Mouse (Mus musculus): ENCODE results near the gene Atp6v0e. TPM values are rescaled to one million over a fixed set of nuclear protein-coding genes. Genes with fewer than 3 reads are reported as not detected.

The Atp6v0e gene
- polyA plus RNA-seq, 1 experiment from 2014 or later = 122 TPM

DNA sequence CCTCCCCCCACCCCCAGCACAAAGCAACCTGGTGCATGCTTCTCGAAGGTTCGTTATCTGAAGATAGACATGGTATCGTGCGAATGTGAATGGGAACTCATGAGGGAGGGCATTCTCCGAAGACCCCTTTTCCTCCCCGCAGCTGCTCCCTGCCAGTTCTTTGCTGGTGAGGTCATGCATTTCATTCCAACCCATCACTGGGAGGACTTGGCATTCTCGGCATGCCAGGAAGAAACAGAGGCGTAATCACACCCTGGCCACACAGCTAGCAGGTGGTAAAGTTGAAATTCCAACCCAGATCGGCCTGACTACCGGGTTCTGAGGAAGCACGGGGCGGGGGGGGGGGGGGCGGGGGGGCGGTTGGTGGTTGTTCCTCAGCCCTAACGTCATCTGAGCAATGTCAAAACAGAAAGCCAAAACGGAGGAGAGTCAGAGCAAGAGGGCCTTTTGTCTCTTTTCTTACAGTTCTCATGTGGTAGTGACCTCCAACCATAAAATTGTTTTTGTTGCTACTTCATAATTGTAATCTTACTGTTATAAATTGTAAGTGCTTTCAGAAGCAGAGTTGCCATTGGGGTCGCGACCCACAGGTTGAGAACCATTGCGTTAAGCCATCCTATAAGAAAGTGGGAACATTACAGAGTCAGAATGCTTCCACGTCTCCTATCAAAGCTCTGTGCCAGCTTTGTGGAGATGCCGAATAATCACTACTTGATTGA lies 4.0 kb upstream of the Atp6v0e start:
- Histone ChIP-seq H3K27ac (replicated peaks; ENCODE audit: low read depth, low read length) (no peak overlapping the region), H3K9me3 (replicated peaks; ENCODE audit: control insufficient read depth, low read length) (no peaks in the 10 kb centered on the region)

DNA sequence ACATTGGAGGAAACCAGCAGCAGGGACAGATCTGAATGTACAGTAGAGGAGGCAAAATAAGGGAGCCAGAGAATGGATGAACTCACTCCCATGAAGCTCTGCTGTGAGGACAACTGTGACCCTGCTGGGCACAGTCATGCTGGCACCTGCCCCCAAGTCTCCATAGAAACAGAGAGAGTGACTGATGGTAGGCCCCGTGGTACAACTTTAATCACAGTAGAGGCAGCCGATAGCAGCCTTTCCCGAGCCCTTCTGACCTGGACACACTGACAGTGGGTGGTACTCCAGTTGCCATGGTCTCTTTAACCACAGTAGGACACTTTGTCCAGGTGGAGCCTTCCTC lies 3.5 kb upstream of the Atp6v0e start:
- 74% methylated on average over 3 of the region's 3 CpGs for WGBS
- no peaks in the 10 kb centered on the region for H3K4me1 ChIP-seq (ENCODE audit: control insufficient read depth, insufficient read depth, low read length)
- H3K9ac ChIP-seq (replicated peaks; ENCODE audit: low read length) = no peak overlapping the region
- H3K27ac ChIP-seq (replicated peaks; ENCODE audit: low read depth, low read length) = no peak overlapping the region
- no peak overlapping the region for H3K4me2 ChIP-seq (ENCODE audit: low read depth, low read length)
- no peaks in the 10 kb centered on the region; the same call in none of the 2 replicates for H3K36me3 ChIP-seq (replicated peaks; ENCODE audit: control insufficient read depth, insufficient read depth, low read depth, low read length)
- H3K9me3 ChIP-seq (replicated peaks; ENCODE audit: control insufficient read depth, low read length) = no peaks in the 10 kb centered on the region
- H3K27me3 ChIP-seq (ENCODE audit: control insufficient read depth, insufficient read depth, low read length) = no peaks in the 10 kb centered on the region
- no peak for ATAC-seq (replicated peaks; ENCODE audit: insufficient number of reproducible peaks, low FRiP score, low TSS enrichment, low read depth)
- no peak overlapping the region for H3K4me3 ChIP-seq (ENCODE audit: low read depth, low read length)
- DNase-seq (ENCODE audit: low spot score) = no peak

More for the DNA sequence above, 4.0 kb upstream of the Atp6v0e start:
- WGBS = 49% methylated on average over 19 of the region's 21 CpGs
- Histone ChIP-seq H3K27me3 (ENCODE audit: control insufficient read depth, insufficient read depth, low read length) (no peaks in the 10 kb centered on the region), H3K9ac (replicated peaks; ENCODE audit: low read length) (no peak overlapping the region), H3K36me3 (replicated peaks; ENCODE audit: control insufficient read depth, insufficient read depth, low read depth, low read length) (no peaks in the 10 kb centered on the region; the same call in none of the 2 replicates), H3K4me2 (ENCODE audit: low read depth, low read length) (no peak overlapping the region), H3K4me3 (ENCODE audit: low read depth, low read length) (no peak overlapping the region), H3K4me1 (ENCODE audit: control insufficient read depth, insufficient read depth, low read length) (no peaks in the 10 kb centered on the region)
- DNase-seq (ENCODE audit: low spot score) (peak; percentile 13), ATAC-seq (replicated peaks; ENCODE audit: insufficient number of reproducible peaks, low FRiP score, low TSS enrichment, low read depth) (no peak)

DNA sequence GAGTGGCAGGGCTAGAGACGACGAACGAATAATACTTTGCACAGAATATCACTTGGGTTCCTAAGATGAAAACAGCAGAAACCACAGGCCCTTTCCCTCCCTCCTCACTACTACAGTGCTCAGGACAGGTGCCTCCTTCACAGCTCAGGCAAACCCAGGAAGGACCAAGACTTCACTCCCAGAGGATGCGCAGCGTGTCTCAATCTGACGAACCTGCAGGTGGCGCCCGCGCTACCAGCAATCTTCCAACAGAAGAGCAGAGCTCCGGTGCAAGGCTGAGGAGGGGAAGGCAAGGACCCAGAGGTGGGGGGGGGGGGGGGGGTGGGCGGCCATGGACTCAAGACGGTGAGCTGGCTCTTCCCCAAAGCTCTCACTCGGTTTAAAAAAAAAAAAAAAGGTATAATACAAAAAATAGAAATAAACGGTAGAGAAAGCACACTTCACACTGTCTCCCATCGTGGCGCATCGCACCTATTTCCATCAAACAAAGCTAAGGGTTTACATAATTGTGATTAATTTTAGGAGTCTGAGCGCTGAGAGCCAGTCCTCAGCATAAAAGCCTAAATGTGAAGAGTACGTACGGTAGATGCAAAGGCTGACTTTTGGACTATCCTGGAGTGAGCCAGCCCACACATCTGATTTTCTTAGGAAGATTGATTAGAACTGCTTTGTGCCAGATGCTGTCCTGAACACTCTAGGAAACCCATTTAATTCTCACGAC lies 2.7 kb upstream of the Atp6v0e start:
- Histone ChIP-seq H3K4me2 (ENCODE audit: low read depth, low read length) (no peak overlapping the region), H3K4me3 (ENCODE audit: low read depth, low read length) (no peak overlapping the region)
- no peak; the same call in 1 of the 2 replicates for ATAC-seq (replicated peaks; ENCODE audit: insufficient number of reproducible peaks, low FRiP score, low TSS enrichment, low read depth)

DNA sequence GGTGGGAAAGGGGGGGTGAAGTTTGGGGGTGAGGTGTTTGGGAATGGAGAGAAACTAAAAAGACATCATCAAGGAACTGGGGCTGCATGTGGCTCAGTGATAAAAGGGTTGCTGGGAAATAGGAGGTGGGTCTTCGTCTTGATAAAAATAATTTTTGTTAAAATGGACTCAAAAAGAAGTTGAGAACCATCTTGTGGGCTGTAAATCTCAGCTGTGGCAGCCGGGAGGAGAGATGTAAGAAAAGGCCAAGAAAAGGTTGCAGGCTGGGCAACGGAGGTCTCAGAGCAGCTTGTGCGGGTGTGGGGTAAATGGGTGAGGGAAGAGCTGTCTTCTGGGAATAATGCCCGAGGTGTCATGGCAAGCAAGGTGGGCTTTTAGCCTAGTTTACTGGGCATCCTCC lies 827 bp upstream of the Atp6v0e start:
- H3K27me3 ChIP-seq (ENCODE audit: control insufficient read depth, insufficient read depth, low read length) = no peaks in the 10 kb centered on the region
- H3K4me3 ChIP-seq (ENCODE audit: low read depth, low read length) = no peak overlapping the region
- H3K4me1 ChIP-seq (ENCODE audit: control insufficient read depth, insufficient read depth, low read length) = no peaks in the 10 kb centered on the region
- H3K9me3 ChIP-seq (replicated peaks; ENCODE audit: control insufficient read depth, low read length) = no peaks in the 10 kb centered on the region
- ATAC-seq (replicated peaks; ENCODE audit: insufficient number of reproducible peaks, low FRiP score, low TSS enrichment, low read depth) (no peak), DNase-seq (ENCODE audit: low spot score) (no peak)
- no peak overlapping the region for H3K4me2 ChIP-seq (ENCODE audit: low read depth, low read length)
- WGBS = 84% methylated on average over 5 of the region's 5 CpGs
- H3K27ac ChIP-seq (replicated peaks; ENCODE audit: low read depth, low read length) = no peak overlapping the region
- no peak overlapping the region for H3K9ac ChIP-seq (replicated peaks; ENCODE audit: low read length)
- no peaks in the 10 kb centered on the region for H3K36me3 ChIP-seq (replicated peaks; ENCODE audit: control insufficient read depth, insufficient read depth, low read depth, low read length)

More for the DNA sequence above, 2.7 kb upstream of the Atp6v0e start:
- Histone ChIP-seq H3K4me1 (ENCODE audit: control insufficient read depth, insufficient read depth, low read length) (no peaks in the 10 kb centered on the region), H3K27me3 (ENCODE audit: control insufficient read depth, insufficient read depth, low read length) (no peaks in the 10 kb centered on the region), H3K9me3 (replicated peaks; ENCODE audit: control insufficient read depth, low read length) (no peaks in the 10 kb centered on the region), H3K9ac (replicated peaks; ENCODE audit: low read length) (no peak overlapping the region), H3K27ac (replicated peaks; ENCODE audit: low read depth, low read length) (no peak overlapping the region), H3K36me3 (replicated peaks; ENCODE audit: control insufficient read depth, insufficient read depth, low read depth, low read length) (no peaks in the 10 kb centered on the region; the same call in 1 of the 2 replicates)
- peak; percentile 82 for DNase-seq (ENCODE audit: low spot score)
- 28% methylated on average over 20 of the region's 21 CpGs for WGBS

DNA sequence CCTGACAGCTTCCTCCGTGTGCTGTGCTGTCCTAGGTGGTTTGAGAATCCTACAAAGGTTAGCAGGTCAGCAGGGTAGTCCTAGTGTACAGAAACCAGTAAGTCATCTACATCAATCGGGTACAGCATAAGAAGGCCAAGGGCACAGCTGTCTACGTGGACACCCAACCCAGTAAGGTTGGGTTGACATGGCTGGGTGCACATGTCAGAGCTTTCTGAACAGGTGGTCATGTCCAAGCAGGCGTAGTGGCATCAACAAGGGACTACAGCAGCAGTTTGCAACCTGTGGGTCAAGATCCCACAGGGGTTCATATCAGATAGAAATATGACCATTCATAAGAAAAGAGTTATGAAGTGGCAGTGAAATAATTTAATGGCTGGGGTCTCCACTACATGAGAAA lies 2.6 kb downstream of the Atp6v0e start:
- no peak for DNase-seq (ENCODE audit: low spot score)
- 83% methylated on average over 4 of the region's 4 CpGs for WGBS

DNA sequence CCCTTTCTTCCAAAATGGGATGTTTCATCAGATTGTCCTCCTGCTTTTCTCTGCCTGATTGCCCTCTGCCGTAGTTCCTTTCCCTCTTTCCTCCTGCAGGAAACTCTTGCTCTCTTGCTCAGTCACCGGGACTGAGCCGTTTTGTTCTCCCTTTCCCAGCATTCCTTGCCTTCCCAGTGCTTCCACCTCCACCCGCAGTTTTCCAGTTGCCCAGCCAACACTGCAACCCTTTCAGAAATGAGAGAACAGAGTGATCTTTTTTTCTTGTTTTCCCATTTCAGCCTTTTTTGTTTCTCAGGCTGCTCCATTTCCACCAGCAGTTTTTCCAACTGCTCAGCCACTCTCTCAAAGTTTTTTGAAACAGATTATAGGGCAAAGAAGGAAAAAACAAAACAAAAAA lies 8.2 kb downstream of the Atp6v0e start:
- WGBS = 42% methylated on average over 4 of the region's 4 CpGs
- no peak for ATAC-seq (replicated peaks; ENCODE audit: insufficient number of reproducible peaks, low FRiP score, low TSS enrichment, low read depth)
- H3K27me3 ChIP-seq (ENCODE audit: control insufficient read depth, insufficient read depth, low read length) = no peaks in the 10 kb centered on the region
- H3K4me1 ChIP-seq (ENCODE audit: control insufficient read depth, insufficient read depth, low read length) = no peaks in the 10 kb centered on the region
- no peak overlapping the region for H3K9ac ChIP-seq (replicated peaks; ENCODE audit: low read length)
- H3K4me3 ChIP-seq (ENCODE audit: low read depth, low read length) = no peak overlapping the region
- H3K9me3 ChIP-seq (replicated peaks; ENCODE audit: control insufficient read depth, low read length) = no peaks in the 10 kb centered on the region
- no peak overlapping the region for H3K27ac ChIP-seq (replicated peaks; ENCODE audit: low read depth, low read length)
- H3K36me3 ChIP-seq (replicated peaks; ENCODE audit: control insufficient read depth, insufficient read depth, low read depth, low read length) = no peaks in the 10 kb centered on the region
- no peak for DNase-seq (ENCODE audit: low spot score)
- H3K4me2 ChIP-seq (ENCODE audit: low read depth, low read length) = no peak overlapping the region

More for the DNA sequence above, 2.6 kb downstream of the Atp6v0e start:
- H3K4me3 ChIP-seq (ENCODE audit: low read depth, low read length) = no peak overlapping the region
- no peaks in the 10 kb centered on the region for H3K9me3 ChIP-seq (replicated peaks; ENCODE audit: control insufficient read depth, low read length)
- no peak overlapping the region for H3K9ac ChIP-seq (replicated peaks; ENCODE audit: low read length)
- no peak overlapping the region for H3K4me2 ChIP-seq (ENCODE audit: low read depth, low read length)
- no peak overlapping the region for H3K27ac ChIP-seq (replicated peaks; ENCODE audit: low read depth, low read length)
- H3K27me3 ChIP-seq (ENCODE audit: control insufficient read depth, insufficient read depth, low read length) = no peaks in the 10 kb centered on the region
- no peaks in the 10 kb centered on the region for H3K4me1 ChIP-seq (ENCODE audit: control insufficient read depth, insufficient read depth, low read length)
- ATAC-seq (replicated peaks; ENCODE audit: insufficient number of reproducible peaks, low FRiP score, low TSS enrichment, low read depth) = no peak
- no peaks in the 10 kb centered on the region for H3K36me3 ChIP-seq (replicated peaks; ENCODE audit: control insufficient read depth, insufficient read depth, low read depth, low read length)

DNA sequence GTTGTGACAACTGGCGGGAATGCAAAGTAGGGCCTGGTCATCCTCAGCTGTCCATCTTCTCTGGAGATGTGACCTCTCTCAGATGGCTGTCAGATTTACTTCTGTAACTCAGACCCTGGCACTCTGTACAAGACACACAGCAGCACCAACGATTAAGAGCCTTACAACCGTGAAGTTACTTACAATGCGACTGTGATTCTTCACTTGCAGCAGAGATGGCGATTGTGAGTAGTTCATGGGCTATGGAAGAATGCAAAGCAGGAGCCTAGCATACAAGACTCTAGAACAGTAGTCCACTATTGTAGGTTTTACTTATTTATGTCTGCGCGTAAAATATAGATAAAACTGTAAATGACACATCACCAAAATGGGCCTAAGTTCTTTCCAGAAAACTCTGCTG lies 12.8 kb downstream of the Atp6v0e start:
- no peak overlapping the region for H3K27ac ChIP-seq (replicated peaks; ENCODE audit: low read depth, low read length)

DNA sequence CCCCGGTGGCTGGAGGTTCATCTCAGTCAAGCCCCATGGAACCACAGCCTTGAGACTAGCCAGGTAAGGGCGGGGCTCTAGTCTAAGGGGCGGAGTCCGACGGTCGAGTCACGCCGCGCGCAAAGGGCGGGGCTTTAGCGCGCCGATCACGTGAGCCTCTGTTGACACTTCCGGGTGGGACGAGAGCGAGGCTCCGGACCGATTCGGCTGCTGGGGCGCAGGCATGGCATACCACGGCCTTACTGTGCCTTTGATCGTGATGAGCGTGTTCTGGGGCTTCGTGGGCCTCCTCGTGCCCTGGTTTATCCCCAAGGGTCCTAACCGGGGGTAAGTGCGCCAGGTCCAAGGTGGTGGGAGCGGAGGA lies 13.2 kb downstream of the Atp6v0e start:
- Histone ChIP-seq H3K4me1 (ENCODE audit: control insufficient read depth, insufficient read depth, low read length) (no peaks in the 10 kb centered on the region), H3K4me3 (ENCODE audit: low read depth, low read length) (peak overlapping the region; percentile 78), H3K27me3 (ENCODE audit: control insufficient read depth, insufficient read depth, low read length) (no peaks in the 10 kb centered on the region), H3K27ac (replicated peaks; ENCODE audit: low read depth, low read length) (peak overlapping the region; percentile 49), H3K4me2 (ENCODE audit: low read depth, low read length) (peak overlapping the region; percentile 74), H3K9ac (replicated peaks; ENCODE audit: low read length) (peak overlapping the region; percentile 65), H3K9me3 (replicated peaks; ENCODE audit: control insufficient read depth, low read length) (no peaks in the 10 kb centered on the region), H3K36me3 (replicated peaks; ENCODE audit: control insufficient read depth, insufficient read depth, low read depth, low read length) (no peaks in the 10 kb centered on the region)
- DNase-seq (ENCODE audit: low spot score) = peak; percentile 95
- WGBS = 1% methylated on average over 30 of the region's 30 CpGs
- ATAC-seq (replicated peaks; ENCODE audit: insufficient number of reproducible peaks, low FRiP score, low TSS enrichment, low read depth) = peak; percentile 86

More for the DNA sequence above, 12.8 kb downstream of the Atp6v0e start:
- peak overlapping the region; percentile 78 for H3K4me3 ChIP-seq (ENCODE audit: low read depth, low read length)
- H3K4me1 ChIP-seq (ENCODE audit: control insufficient read depth, insufficient read depth, low read length) = no peaks in the 10 kb centered on the region
- H3K36me3 ChIP-seq (replicated peaks; ENCODE audit: control insufficient read depth, insufficient read depth, low read depth, low read length) = no peaks in the 10 kb centered on the region
- no peaks in the 10 kb centered on the region for H3K9me3 ChIP-seq (replicated peaks; ENCODE audit: control insufficient read depth, low read length)
- ATAC-seq (replicated peaks; ENCODE audit: insufficient number of reproducible peaks, low FRiP score, low TSS enrichment, low read depth) = 0 out of 2 replicates have a peak, but pooled peaks have one; percentile 32
- no peak overlapping the region for H3K9ac ChIP-seq (replicated peaks; ENCODE audit: low read length)
- 21% methylated on average over 7 of the region's 7 CpGs for whole genome bisulfite sequencing
- H3K27me3 ChIP-seq (ENCODE audit: control insufficient read depth, insufficient read depth, low read length) = no peaks in the 10 kb centered on the region
- DNase-seq (ENCODE audit: low spot score) = no peak
- H3K4me2 ChIP-seq (ENCODE audit: low read depth, low read length) = peak overlapping the region; percentile 74
